Mouse (Mus musculus) limb, embryonic 12.5 days (tissue): ENCODE data around the gene Ms4a4b. TPM values are rescaled to one million over a fixed set of nuclear protein-coding genes. Genes with fewer than 3 reads are reported as not detected.
"Not testable (repeated sequence)": the region's sequence is repeated elsewhere in the genome, so short reads cannot be mapped to it uniquely, and the experiment has no call there.

ENCODE experiments used
- ATAC-seq: fragments of 200-750 bp; cut with Nextera tagmentation; 2 replicates; pipeline ENCODE4 v1.8.0; 2017; ENCODE audit warnings: low read depth, moderate TSS enrichment; ENCODE audit not compliant: insufficient number of reproducible peaks, insufficient read depth, low FRiP score, low TSS enrichment
- H3K27ac ChIP-seq: fragments of 300-500 bp; sonication (generic); 2 replicates; pipeline ENCODE4 v1.5.1; 2016; ENCODE audit warnings: mild to moderate bottlenecking, moderate library complexity
- H3K27me3 ChIP-seq: fragments of 300-500 bp; sonication (generic); 2 replicates; pipeline ENCODE4 v1.6.1; 2016; ENCODE audit warnings: mild to moderate bottlenecking, moderate library complexity
- H3K36me3 ChIP-seq: fragments of 300-500 bp; sonication (generic); 2 replicates; pipeline ENCODE4 v1.6.1; 2016; ENCODE audit warnings: mild to moderate bottlenecking, moderate library complexity
- H3K4me1 ChIP-seq: fragments of 300-500 bp; sonication (generic); replicated peaks from 2 replicates; pipeline ENCODE4 v1.6.1; 2016
- H3K4me2 ChIP-seq: fragments of 300-500 bp; sonication (generic); 2 replicates; pipeline ENCODE4 v1.6.1; 2016; ENCODE audit warnings: mild to moderate bottlenecking, moderate library complexity
- H3K4me3 ChIP-seq: fragments of 300-500 bp; sonication (generic); replicated peaks from 2 replicates; pipeline ENCODE4 v1.5.1; 2016; ENCODE audit warnings: mild to moderate bottlenecking
- H3K9ac ChIP-seq: fragments of 300-500 bp; sonication (generic); replicated peaks from 2 replicates; pipeline ENCODE4 v1.6.1; 2016; ENCODE audit warnings: mild to moderate bottlenecking, moderate library complexity
- H3K9me3 ChIP-seq: fragments of 300-500 bp; sonication (generic); 2 replicates; pipeline ENCODE4 v1.6.1; 2016; ENCODE audit warnings: mild to moderate bottlenecking, moderate library complexity
- WGBS: fragments of 180-500 bp; shearing (Covaris S2); methylation state at CpG from one replicate; pipeline ENCODE4 v1.1.7; 2016; 5-methylcytosine and 5-hydroxymethylcytosine counted together
- polyA plus RNA-seq: library from polyadenylated mRNA; unstranded; fragments of >200 nt; fragmentation: Nextera tagmentation; extraction: Ambion mirVana; gene quantifications from 2 replicates; pipeline ENCODE4 v1.2.1, GENCODE M21; 2016

Gene Ms4a4b
- polyA plus RNA-seq, 1 experiment from 2014 or later: not detected

DNA sequence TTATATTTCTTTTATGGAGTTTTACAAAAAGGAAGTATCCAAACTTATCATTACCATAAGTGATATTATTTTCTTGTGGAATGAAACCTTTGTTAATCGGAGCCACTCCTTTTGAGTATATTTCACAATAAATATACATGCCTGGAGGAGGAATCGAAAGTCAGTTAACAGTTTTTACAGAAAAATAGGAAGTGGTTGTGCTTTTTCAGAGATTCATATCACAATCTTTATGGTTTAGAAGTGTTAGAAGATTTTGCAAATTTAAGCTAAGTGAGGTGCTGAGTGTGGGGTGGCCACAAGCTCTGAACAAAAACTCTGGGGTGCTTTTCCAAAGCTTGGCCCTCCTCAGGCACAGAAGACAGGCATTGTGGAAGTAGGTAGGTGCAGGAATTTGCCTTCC lies 3.9 kb downstream of the Ms4a4b start:
- Histone ChIP-seq H3K4me2 (no peak overlapping the region), H3K27ac (no peak overlapping the region), H3K4me3 (no peak overlapping the region), H3K9ac (no peak overlapping the region), H3K4me1 (no peaks in the 10 kb centered on the region), H3K27me3 (no peaks in the 10 kb centered on the region), H3K36me3 (no peaks in the 10 kb centered on the region), H3K9me3 (no peaks in the 10 kb centered on the region)
- WGBS: 86% methylated on average over 2 of the region's 2 CpGs
- ATAC-seq: no peak

DNA sequence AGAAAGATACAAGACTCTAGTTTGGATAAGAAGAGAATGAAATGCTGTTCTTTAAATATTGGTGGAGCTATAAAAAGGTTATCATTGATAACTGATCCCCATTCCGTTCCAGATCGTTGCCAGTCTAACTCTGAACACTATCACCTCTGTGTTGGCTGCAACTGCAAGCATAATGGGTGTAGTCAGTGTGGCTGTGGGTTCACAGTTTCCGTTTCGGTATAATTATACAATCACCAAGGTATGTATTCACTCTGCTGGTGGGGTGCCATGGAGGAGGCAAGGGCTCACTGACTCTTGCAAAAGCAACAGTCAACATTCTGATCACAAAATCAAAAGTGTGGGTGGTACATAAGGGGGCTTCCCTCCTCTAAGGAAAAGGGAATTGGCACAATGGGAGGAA lies 15.7 kb downstream of the Ms4a4b start:
- not testable (repeated sequence) for H3K36me3 ChIP-seq, H3K9ac ChIP-seq, H3K4me3 ChIP-seq, H3K9me3 ChIP-seq, H3K27ac ChIP-seq, H3K4me2 ChIP-seq, ATAC-seq, H3K27me3 ChIP-seq, H3K4me1 ChIP-seq
- 88% methylated on average over 4 of the region's 4 CpGs for WGBS

- WGBS: 59% methylated on average over 1 of the region's 1 CpGs
- not testable (repeated sequence) for ATAC-seq, H3K27ac ChIP-seq, H3K4me2 ChIP-seq, H3K27me3 ChIP-seq, H3K4me3 ChIP-seq, H3K9me3 ChIP-seq, H3K4me1 ChIP-seq, H3K36me3 ChIP-seq, H3K9ac ChIP-seq
Measured at GRCm38 (mm10) chr19:11464795-11465194, 21.4 kb downstream of the Ms4a4b start.

- no peak overlapping the region for H3K4me2 ChIP-seq
- H3K36me3 ChIP-seq: no peaks in the 10 kb centered on the region
- H3K27me3 ChIP-seq: no peaks in the 10 kb centered on the region
- H3K4me3 ChIP-seq: no peak overlapping the region
- no peaks in the 10 kb centered on the region for H3K4me1 ChIP-seq
- WGBS: 78% methylated on average over 5 of the region's 5 CpGs
- no peak overlapping the region for H3K9ac ChIP-seq
- H3K27ac ChIP-seq: no peak overlapping the region
- no peaks in the 10 kb centered on the region for H3K9me3 ChIP-seq
- no peak for ATAC-seq
Measured at GRCm38 (mm10) chr19:11466471-11466870, 23.1 kb downstream of the Ms4a4b start.

DNA sequence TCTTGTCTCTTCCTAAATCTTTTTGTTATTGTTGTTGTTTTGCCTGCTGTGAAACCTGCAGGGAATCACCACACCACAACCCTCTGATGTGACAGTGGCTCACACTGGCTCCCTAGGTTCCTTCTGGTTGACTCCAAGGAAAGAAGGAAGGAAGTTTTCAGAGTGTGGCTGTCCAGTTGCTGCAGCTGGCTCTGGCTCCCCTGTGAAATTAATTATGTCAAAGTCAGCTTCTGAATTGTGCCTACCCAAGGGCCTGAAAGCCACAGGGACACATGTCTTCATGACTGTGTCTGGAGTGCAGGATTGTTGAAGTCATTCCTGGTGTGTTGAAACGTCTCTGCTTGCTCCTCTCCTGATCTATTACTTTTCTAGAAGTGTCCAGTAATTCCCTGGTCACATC lies 25.0 kb downstream of the Ms4a4b start:
- H3K9ac ChIP-seq, H3K9me3 ChIP-seq, H3K27me3 ChIP-seq, H3K4me3 ChIP-seq, H3K27ac ChIP-seq, H3K4me1 ChIP-seq, ATAC-seq, H3K4me2 ChIP-seq, H3K36me3 ChIP-seq: not testable (repeated sequence)
- 60% methylated on average over 1 of the region's 1 CpGs for WGBS

DNA sequence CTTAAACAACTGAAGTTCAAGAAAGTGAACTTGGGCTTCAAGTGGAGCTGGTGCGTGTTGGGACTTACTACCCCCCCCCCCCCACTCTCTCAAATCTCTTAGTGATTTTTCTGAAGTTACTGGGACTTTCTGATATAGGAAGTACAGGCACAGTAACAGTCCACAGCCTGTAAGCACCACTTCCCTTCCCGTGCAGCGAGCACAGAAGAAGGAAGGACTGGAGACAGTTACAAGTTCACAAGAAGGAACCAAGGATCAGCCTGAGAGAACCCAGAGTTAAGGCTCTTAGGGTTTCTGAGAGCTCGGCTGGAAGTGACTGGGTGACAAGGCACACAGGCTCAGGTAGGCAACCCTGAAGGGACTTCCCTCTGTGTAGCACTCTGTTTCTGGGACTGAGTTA lies 25.9 kb downstream of the Ms4a4b start, which contains the start of gene Ms4a6c:
TSS of gene Ms4a6c (plus strand) at position 152 of the 400 bp plus-strand sequence.
- not testable (repeated sequence) for ATAC-seq, H3K36me3 ChIP-seq, H3K27me3 ChIP-seq, H3K9ac ChIP-seq, H3K9me3 ChIP-seq, H3K4me2 ChIP-seq, H3K27ac ChIP-seq, H3K4me3 ChIP-seq, H3K4me1 ChIP-seq
- WGBS: 86% methylated on average over 4 of the region's 4 CpGs

DNA sequence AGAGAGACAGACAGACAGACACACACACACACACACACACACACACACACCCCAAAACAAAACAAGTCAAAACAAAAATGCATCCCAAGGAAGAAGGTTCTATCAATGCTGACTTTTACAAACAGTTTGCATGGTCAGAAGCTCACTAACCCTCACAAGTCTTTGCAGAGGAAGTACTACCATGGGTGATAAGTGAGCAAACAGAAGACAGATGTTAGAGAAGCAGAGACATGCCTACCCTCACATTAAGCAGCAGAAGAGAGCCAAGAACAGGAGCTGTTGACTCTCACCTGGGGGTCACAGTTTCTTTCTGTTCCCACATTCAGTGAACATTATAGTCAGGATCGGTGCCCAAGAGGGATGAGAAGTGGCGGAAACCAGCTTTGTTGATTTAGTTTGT lies 36.4 kb downstream of the Ms4a4b start:
- no peaks in the 10 kb centered on the region for H3K27me3 ChIP-seq
- no peak overlapping the region for H3K4me3 ChIP-seq
- H3K4me1 ChIP-seq: no peaks in the 10 kb centered on the region
- H3K9ac ChIP-seq: no peak overlapping the region
- no peaks in the 10 kb centered on the region for H3K36me3 ChIP-seq
- no peak for ATAC-seq
- H3K9me3 ChIP-seq: no peaks in the 10 kb centered on the region
- no peak overlapping the region for H3K27ac ChIP-seq
- no peak overlapping the region for H3K4me2 ChIP-seq
- WGBS: 95% methylated on average over 2 of the region's 2 CpGs

GRCm38 (mm10) chr19:11482684-11483083 lies 39.3 kb downstream of the Ms4a4b start:
- no peaks in the 10 kb centered on the region for H3K4me1 ChIP-seq
- H3K4me3 ChIP-seq: no peak overlapping the region
- no peaks in the 10 kb centered on the region for H3K9me3 ChIP-seq
- WGBS: 83% methylated on average over 2 of the region's 2 CpGs
- H3K27ac ChIP-seq: no peak overlapping the region
- H3K27me3 ChIP-seq: no peaks in the 10 kb centered on the region
- ATAC-seq: no peak
- H3K4me2 ChIP-seq: no peak overlapping the region
- H3K36me3 ChIP-seq: no peaks in the 10 kb centered on the region
- H3K9ac ChIP-seq: no peak overlapping the region

- Histone ChIP-seq H3K9me3 (no peaks in the 10 kb centered on the region), H3K36me3 (no peaks in the 10 kb centered on the region), H3K4me2 (no peak overlapping the region), H3K9ac (no peak overlapping the region), H3K4me1 (no peaks in the 10 kb centered on the region), H3K4me3 (no peak overlapping the region), H3K27me3 (no peaks in the 10 kb centered on the region), H3K27ac (no peak overlapping the region)
- 72% methylated on average over 4 of the region's 4 CpGs for WGBS
- no peak for ATAC-seq
Measured at GRCm38 (mm10) chr19:11483941-11484340, 40.6 kb downstream of the Ms4a4b start.

DNA sequence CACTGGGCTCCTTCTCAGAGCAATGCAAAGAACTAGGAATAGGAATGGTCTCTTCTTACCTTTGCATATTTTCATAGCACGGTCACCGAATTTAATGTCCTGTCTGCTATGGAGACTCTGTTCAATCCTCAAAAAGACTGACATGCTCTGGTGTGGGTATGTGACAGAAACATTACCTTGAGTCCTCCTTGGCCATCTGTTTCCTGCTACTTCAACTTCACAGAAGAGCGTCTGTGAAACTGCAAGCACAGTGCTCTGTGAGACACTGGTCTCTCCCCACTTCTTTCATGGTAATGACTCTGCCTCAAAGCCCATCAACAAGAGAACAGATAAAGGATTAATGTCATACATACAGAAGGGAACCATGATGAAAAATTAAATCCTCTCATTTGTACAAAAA lies 41.0 kb downstream of the Ms4a4b start:
- no peaks in the 10 kb centered on the region for H3K27me3 ChIP-seq
- no peak overlapping the region for H3K9ac ChIP-seq
- no peaks in the 10 kb centered on the region for H3K4me1 ChIP-seq
- ATAC-seq: no peak
- no peak overlapping the region for H3K4me2 ChIP-seq
- H3K27ac ChIP-seq: no peak overlapping the region
- H3K9me3 ChIP-seq: no peaks in the 10 kb centered on the region
- H3K4me3 ChIP-seq: no peak overlapping the region
- 74% methylated on average over 3 of the region's 3 CpGs for WGBS
- no peaks in the 10 kb centered on the region for H3K36me3 ChIP-seq

DNA sequence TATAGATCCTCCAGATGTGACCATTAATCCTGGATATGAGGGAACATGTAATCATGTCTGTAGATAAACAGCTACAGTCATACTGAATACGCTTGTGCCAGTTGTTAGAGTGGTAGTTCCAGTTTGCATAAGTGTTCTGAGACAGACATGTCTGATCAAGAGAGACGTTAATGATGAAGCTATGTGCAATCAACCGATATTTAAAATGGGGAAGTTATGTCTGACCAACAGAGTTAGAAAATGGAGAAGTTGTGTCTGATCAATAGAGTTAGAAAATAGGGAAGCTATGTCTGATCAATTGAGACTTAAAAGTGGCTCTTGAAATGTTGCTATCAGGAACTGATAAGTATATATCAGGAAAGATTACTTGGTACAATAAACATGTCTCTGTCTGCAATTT lies 41.9 kb downstream of the Ms4a4b start:
- H3K9me3 ChIP-seq: no peaks in the 10 kb centered on the region
- no peak overlapping the region for H3K4me3 ChIP-seq
- 86% methylated on average over 3 of the region's 3 CpGs for WGBS
- H3K9ac ChIP-seq: no peak overlapping the region
- H3K27me3 ChIP-seq: no peaks in the 10 kb centered on the region
- H3K27ac ChIP-seq: no peak overlapping the region
- no peak for ATAC-seq
- no peaks in the 10 kb centered on the region for H3K36me3 ChIP-seq
- no peak overlapping the region for H3K4me2 ChIP-seq
- no peaks in the 10 kb centered on the region for H3K4me1 ChIP-seq

DNA sequence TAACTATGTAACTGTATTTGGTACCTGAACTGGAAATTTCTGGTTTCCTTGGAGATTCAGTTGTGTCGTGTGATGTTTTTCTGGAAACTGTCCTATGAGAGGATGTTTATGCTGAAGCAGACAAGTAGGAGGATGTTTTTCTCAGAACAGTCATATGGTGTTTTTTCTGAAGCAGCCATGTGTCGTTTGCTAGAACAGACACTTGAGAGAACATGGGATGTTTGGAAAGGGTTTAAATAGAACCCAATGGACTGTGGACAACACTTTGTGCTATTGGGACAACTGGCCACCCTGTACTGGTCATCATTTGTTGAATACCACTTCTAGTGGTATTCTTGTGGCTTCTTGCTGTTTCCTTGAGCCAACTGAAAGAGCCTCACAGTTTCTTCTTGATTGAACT lies 42.4 kb downstream of the Ms4a4b start, which contains the start of gene Gm8369:
TSS of gene Gm8369 (plus strand) at position 193 of the 400 bp plus-strand sequence.
- no peak for ATAC-seq
- WGBS: 80% methylated on average over 2 of the region's 2 CpGs
- no peak within 1 kb of the TSS for H3K4me2 ChIP-seq

More for the DNA sequence above, 42.4 kb downstream of the Ms4a4b start, which contains the start of gene Gm8369:
- Histone ChIP-seq H3K4me1 (no peaks in the 10 kb centered on the region), H3K27ac (no peak within 1 kb of the TSS), H3K4me3 (no peak within 1 kb of the TSS), H3K9me3 (no peaks in the 10 kb centered on the region), H3K27me3 (no peaks in the 10 kb centered on the region), H3K9ac (no peak within 1 kb of the TSS), H3K36me3 (no peaks in the 10 kb centered on the region)
